Mouse (Mus musculus): ENCODE results near the gene Ptgds. TPM values are rescaled to one million over a fixed set of nuclear protein-coding genes. Genes with fewer than 3 reads are reported as not detected.

The Ptgds gene
- polyA plus RNA-seq, 2 experiments = 2.4 to 4.0 TPM

DNA sequence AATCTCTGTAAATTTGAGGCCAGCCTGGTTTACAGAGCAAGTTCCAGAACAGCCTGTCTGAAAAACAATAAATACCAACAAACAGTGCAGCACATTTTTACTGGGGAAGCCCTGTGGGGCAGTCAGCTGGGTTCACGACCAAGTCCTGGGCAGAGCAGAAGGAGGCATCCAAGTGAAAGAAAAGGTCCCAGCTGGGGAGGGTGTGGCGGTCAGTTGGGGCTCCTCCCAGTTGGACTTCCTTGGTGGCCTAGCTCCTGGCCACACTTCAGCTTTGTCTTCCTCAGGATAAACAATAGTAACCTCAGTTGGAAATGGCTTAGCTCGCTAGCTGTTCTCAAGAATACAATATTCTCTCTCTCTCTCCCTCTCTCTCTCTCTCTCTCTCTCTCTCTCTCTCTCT, 52.4 kb downstream of the Ptgds start:
- Histone ChIP-seq H3K9me3 (ENCODE audit: control insufficient read depth, low read length) (no peaks in the 10 kb centered on the region), H3K27me3 (ENCODE audit: control insufficient read depth, insufficient read depth, low read length) (no peaks in the 10 kb centered on the region), H3K4me1 (ENCODE audit: control insufficient read depth, insufficient read depth, low read length) (no peaks in the 10 kb centered on the region), H3K27ac (replicated peaks; ENCODE audit: low read depth, low read length) (no peak overlapping the region), H3K36me3 (ENCODE audit: control insufficient read depth, insufficient read depth, low read length) (no peaks in the 10 kb centered on the region), H3K9ac (ENCODE audit: low read depth, low read length, severe bottlenecking) (no peak overlapping the region), H3K4me3 (replicated peaks; ENCODE audit: low read length) (no peak overlapping the region), H3K4me2 (replicated peaks; ENCODE audit: low read depth, low read length, severe bottlenecking) (no peak overlapping the region)
- ATAC-seq (ENCODE audit: low FRiP score, low read depth) (no peak), DNase-seq (ENCODE audit: low spot score) (no peak)
- no peak for TF ChIP-seq POLR2A (IDR thresholded peaks at IDR 0.05; ENCODE audit: borderline replicate concordance, extremely low read depth, insufficient read depth, insufficient read length)
- WGBS = 23% methylated on average over 3 of the region's 3 CpGs

Small RNA genes lying within 50 kb of the gene (microRNA-seq; reads per million reads assigned to microRNA genes)
- not detected for gene Mir3087

Other genes starting within 250 kb of the Ptgds start
Only the 30 nearest of the 41 such genes appear.
- 124 and 135 TPM in 2 replicates for gene Ssna1, start 197.6 kb downstream of the Ptgds start, polyA plus RNA-seq (2012; rRNA removed)
- gene Ssna1, start 197.6 kb downstream of the Ptgds start, polyA plus RNA-seq (2014; fragmentation: Nextera tagmentation; extraction: Ambion mirVana) = 254 and 267 TPM in 2 replicates
- gene Anapc2, start 197.6 kb downstream of the Ptgds start, polyA plus RNA-seq (2012; rRNA removed) = 121 and 165 TPM in 2 replicates
- 117 and 126 TPM in 2 replicates for gene Anapc2, start 197.6 kb downstream of the Ptgds start, polyA plus RNA-seq (2014; fragmentation: Nextera tagmentation; extraction: Ambion mirVana)
- not detected in 2 replicates for gene Tmem210, start 181.9 kb downstream of the Ptgds start, polyA plus RNA-seq (2012; rRNA removed)
- gene Tmem210, start 181.9 kb downstream of the Ptgds start, polyA plus RNA-seq (2014; fragmentation: Nextera tagmentation; extraction: Ambion mirVana) = not detected in 2 replicates
- gene Lrrc26, start 180.1 kb downstream of the Ptgds start, polyA plus RNA-seq (2012; rRNA removed) = 0.09 TPM in 1 of 2 replicates, not detected in the other
- gene Lrrc26, start 180.1 kb downstream of the Ptgds start, polyA plus RNA-seq (2014; fragmentation: Nextera tagmentation; extraction: Ambion mirVana) = 0.15 TPM in 1 of 2 replicates, not detected in the other
- 0.34 and 0.42 TPM in 2 replicates for gene Grin1, start 150.9 kb downstream of the Ptgds start, polyA plus RNA-seq (2012; rRNA removed)
- gene Grin1, start 150.9 kb downstream of the Ptgds start, polyA plus RNA-seq (2014; fragmentation: Nextera tagmentation; extraction: Ambion mirVana) = 0.43 and 1.3 TPM in 2 replicates
- gene Man1b1, start 137.7 kb downstream of the Ptgds start, polyA plus RNA-seq (2012; rRNA removed) = 34.8 and 35.3 TPM in 2 replicates
- gene Man1b1, start 137.7 kb downstream of the Ptgds start, polyA plus RNA-seq (2014; fragmentation: Nextera tagmentation; extraction: Ambion mirVana) = 70.2 and 83.5 TPM in 2 replicates
- 43.6 and 50.6 TPM in 2 replicates for gene Dpp7, start 113.7 kb downstream of the Ptgds start, polyA plus RNA-seq (2012; rRNA removed)
- 24.7 and 25.8 TPM in 2 replicates for gene Dpp7, start 113.7 kb downstream of the Ptgds start, polyA plus RNA-seq (2014; fragmentation: Nextera tagmentation; extraction: Ambion mirVana)
- gene Uap1l1, start 104.4 kb downstream of the Ptgds start, polyA plus RNA-seq (2012; rRNA removed) = 8.2 and 10.7 TPM in 2 replicates
- gene Uap1l1, start 104.4 kb downstream of the Ptgds start, polyA plus RNA-seq (2014; fragmentation: Nextera tagmentation; extraction: Ambion mirVana) = 15.8 and 17.6 TPM in 2 replicates
- gene Sapcd2, start 97.7 kb downstream of the Ptgds start, polyA plus RNA-seq (2012; rRNA removed) = 42.5 and 59.7 TPM in 2 replicates
- gene Sapcd2, start 97.7 kb downstream of the Ptgds start, polyA plus RNA-seq (2014; fragmentation: Nextera tagmentation; extraction: Ambion mirVana) = 33.1 and 35.9 TPM in 2 replicates
- gene Entpd2, start 74.2 kb downstream of the Ptgds start, polyA plus RNA-seq (2012; rRNA removed) = 3.3 and 3.9 TPM in 2 replicates
- gene Entpd2, start 74.2 kb downstream of the Ptgds start, polyA plus RNA-seq (2014; fragmentation: Nextera tagmentation; extraction: Ambion mirVana) = 2.1 and 2.6 TPM in 2 replicates
- 76.2 TPM in 2 replicates for gene Npdc1, start 70.7 kb downstream of the Ptgds start, polyA plus RNA-seq (2012; rRNA removed)
- gene Npdc1, start 70.7 kb downstream of the Ptgds start, polyA plus RNA-seq (2014; fragmentation: Nextera tagmentation; extraction: Ambion mirVana) = 38.9 and 42.9 TPM in 2 replicates
- gene Fut7, start 46.8 kb downstream of the Ptgds start, polyA plus RNA-seq (2012; rRNA removed) = 0.05 and 0.11 TPM in 2 replicates
- not detected in 2 replicates for gene Fut7, start 46.8 kb downstream of the Ptgds start, polyA plus RNA-seq (2014; fragmentation: Nextera tagmentation; extraction: Ambion mirVana)
- gene Abca2, start 41.3 kb downstream of the Ptgds start, polyA plus RNA-seq (2012; rRNA removed) = 15.3 and 17.4 TPM in 2 replicates
- gene Abca2, start 41.3 kb downstream of the Ptgds start, polyA plus RNA-seq (2014; fragmentation: Nextera tagmentation; extraction: Ambion mirVana) = 5.9 and 7.4 TPM in 2 replicates
- gene Clic3, start 13.2 kb downstream of the Ptgds start, polyA plus RNA-seq (2012; rRNA removed) = 7.7 and 10.9 TPM in 2 replicates
- gene Clic3, start 13.2 kb downstream of the Ptgds start, polyA plus RNA-seq (2014; fragmentation: Nextera tagmentation; extraction: Ambion mirVana) = 13.4 and 22.5 TPM in 2 replicates
- gene Paxx, start 9.0 kb downstream of the Ptgds start, polyA plus RNA-seq (2012; rRNA removed) = 65.6 and 71.0 TPM in 2 replicates
- 34.0 and 44.9 TPM in 2 replicates for gene Paxx, start 9.0 kb downstream of the Ptgds start, polyA plus RNA-seq (2014; fragmentation: Nextera tagmentation; extraction: Ambion mirVana)
- gene Lcn12, start 23.9 kb upstream of the Ptgds start, polyA plus RNA-seq (2012; rRNA removed) = not detected in 2 replicates
- not detected in 2 replicates for gene Lcn12, start 23.9 kb upstream of the Ptgds start, polyA plus RNA-seq (2014; fragmentation: Nextera tagmentation; extraction: Ambion mirVana)
- 46.2 and 49.2 TPM in 2 replicates for gene Fbxw5, start 30.7 kb upstream of the Ptgds start, polyA plus RNA-seq (2012; rRNA removed)
- 70.0 and 76.9 TPM in 2 replicates for gene Fbxw5, start 30.7 kb upstream of the Ptgds start, polyA plus RNA-seq (2014; fragmentation: Nextera tagmentation; extraction: Ambion mirVana)
- 4.2 and 5.5 TPM in 2 replicates for gene C8g, start 31.7 kb upstream of the Ptgds start, polyA plus RNA-seq (2012; rRNA removed)
- gene C8g, start 31.7 kb upstream of the Ptgds start, polyA plus RNA-seq (2014; fragmentation: Nextera tagmentation; extraction: Ambion mirVana) = 4.4 and 4.6 TPM in 2 replicates
- 18.0 and 18.9 TPM in 2 replicates for gene Traf2, start 76.9 kb upstream of the Ptgds start, polyA plus RNA-seq (2012; rRNA removed)
- 29.2 and 35.6 TPM in 2 replicates for gene Traf2, start 76.9 kb upstream of the Ptgds start, polyA plus RNA-seq (2014; fragmentation: Nextera tagmentation; extraction: Ambion mirVana)
- gene Edf1, start 87.8 kb upstream of the Ptgds start, polyA plus RNA-seq (2012; rRNA removed) = 116 and 174 TPM in 2 replicates
- gene Edf1, start 87.8 kb upstream of the Ptgds start, polyA plus RNA-seq (2014; fragmentation: Nextera tagmentation; extraction: Ambion mirVana) = 325 and 331 TPM in 2 replicates
- 10.9 and 15.0 TPM in 2 replicates for gene Mamdc4, start 104.8 kb upstream of the Ptgds start, polyA plus RNA-seq (2012; rRNA removed)
- 1.4 and 1.8 TPM in 2 replicates for gene Mamdc4, start 104.8 kb upstream of the Ptgds start, polyA plus RNA-seq (2014; fragmentation: Nextera tagmentation; extraction: Ambion mirVana)
- 137 and 139 TPM in 2 replicates for gene Phpt1, start 105.2 kb upstream of the Ptgds start, polyA plus RNA-seq (2012; rRNA removed)
- 167 and 176 TPM in 2 replicates for gene Phpt1, start 105.2 kb upstream of the Ptgds start, polyA plus RNA-seq (2014; fragmentation: Nextera tagmentation; extraction: Ambion mirVana)
- 2.5 and 3.5 TPM in 2 replicates for gene Ajm1, start 111.7 kb upstream of the Ptgds start, polyA plus RNA-seq (2012; rRNA removed)
- 0.18 and 0.19 TPM in 2 replicates for gene Ajm1, start 111.7 kb upstream of the Ptgds start, polyA plus RNA-seq (2014; fragmentation: Nextera tagmentation; extraction: Ambion mirVana)
- 99.4 and 110 TPM in 2 replicates for gene Rabl6, start 138.5 kb upstream of the Ptgds start, polyA plus RNA-seq (2012; rRNA removed)
- 74.8 and 80.7 TPM in 2 replicates for gene Rabl6, start 138.5 kb upstream of the Ptgds start, polyA plus RNA-seq (2014; fragmentation: Nextera tagmentation; extraction: Ambion mirVana)
- 0.03 TPM in 2 replicates for gene Ccdc183, start 147.6 kb upstream of the Ptgds start, polyA plus RNA-seq (2012; rRNA removed)
- gene Ccdc183, start 147.6 kb upstream of the Ptgds start, polyA plus RNA-seq (2014; fragmentation: Nextera tagmentation; extraction: Ambion mirVana) = 0.19 and 0.28 TPM in 2 replicates
- 25.6 and 26.8 TPM in 2 replicates for gene Tmem141, start 152.0 kb upstream of the Ptgds start, polyA plus RNA-seq (2012; rRNA removed)
- 30.3 and 31.9 TPM in 2 replicates for gene Tmem141, start 152.0 kb upstream of the Ptgds start, polyA plus RNA-seq (2014; fragmentation: Nextera tagmentation; extraction: Ambion mirVana)
- gene Fcna, start 158.0 kb upstream of the Ptgds start, polyA plus RNA-seq (2012; rRNA removed) = 0.92 and 0.98 TPM in 2 replicates
- 2.0 TPM in 2 replicates for gene Fcna, start 158.0 kb upstream of the Ptgds start, polyA plus RNA-seq (2014; fragmentation: Nextera tagmentation; extraction: Ambion mirVana)
- gene Lcn8, start 183.1 kb upstream of the Ptgds start, polyA plus RNA-seq (2012; rRNA removed) = 0.13 and 0.29 TPM in 2 replicates
- 0.72 TPM in 1 of 2 replicates, not detected in the other for gene Lcn8, start 183.1 kb upstream of the Ptgds start, polyA plus RNA-seq (2014; fragmentation: Nextera tagmentation; extraction: Ambion mirVana)
- 0.26 TPM in 1 of 2 replicates, not detected in the other for gene Lcn5, start 187.9 kb upstream of the Ptgds start, polyA plus RNA-seq (2012; rRNA removed)
- not detected in 2 replicates for gene Lcn5, start 187.9 kb upstream of the Ptgds start, polyA plus RNA-seq (2014; fragmentation: Nextera tagmentation; extraction: Ambion mirVana)
- not detected in 2 replicates for gene Lcn6, start 206.7 kb upstream of the Ptgds start, polyA plus RNA-seq (2012; rRNA removed)
- not detected in 2 replicates for gene Lcn6, start 206.7 kb upstream of the Ptgds start, polyA plus RNA-seq (2014; fragmentation: Nextera tagmentation; extraction: Ambion mirVana)